Mouse (Mus musculus): ENCODE measurements at regions not wholly inside any gene's neighbourhood (a gene's known extent, or its start where the extent isn't known, plus 50 kb on each side); places are given as distances from the start of the nearest gene placed in this dataset.

DNA sequence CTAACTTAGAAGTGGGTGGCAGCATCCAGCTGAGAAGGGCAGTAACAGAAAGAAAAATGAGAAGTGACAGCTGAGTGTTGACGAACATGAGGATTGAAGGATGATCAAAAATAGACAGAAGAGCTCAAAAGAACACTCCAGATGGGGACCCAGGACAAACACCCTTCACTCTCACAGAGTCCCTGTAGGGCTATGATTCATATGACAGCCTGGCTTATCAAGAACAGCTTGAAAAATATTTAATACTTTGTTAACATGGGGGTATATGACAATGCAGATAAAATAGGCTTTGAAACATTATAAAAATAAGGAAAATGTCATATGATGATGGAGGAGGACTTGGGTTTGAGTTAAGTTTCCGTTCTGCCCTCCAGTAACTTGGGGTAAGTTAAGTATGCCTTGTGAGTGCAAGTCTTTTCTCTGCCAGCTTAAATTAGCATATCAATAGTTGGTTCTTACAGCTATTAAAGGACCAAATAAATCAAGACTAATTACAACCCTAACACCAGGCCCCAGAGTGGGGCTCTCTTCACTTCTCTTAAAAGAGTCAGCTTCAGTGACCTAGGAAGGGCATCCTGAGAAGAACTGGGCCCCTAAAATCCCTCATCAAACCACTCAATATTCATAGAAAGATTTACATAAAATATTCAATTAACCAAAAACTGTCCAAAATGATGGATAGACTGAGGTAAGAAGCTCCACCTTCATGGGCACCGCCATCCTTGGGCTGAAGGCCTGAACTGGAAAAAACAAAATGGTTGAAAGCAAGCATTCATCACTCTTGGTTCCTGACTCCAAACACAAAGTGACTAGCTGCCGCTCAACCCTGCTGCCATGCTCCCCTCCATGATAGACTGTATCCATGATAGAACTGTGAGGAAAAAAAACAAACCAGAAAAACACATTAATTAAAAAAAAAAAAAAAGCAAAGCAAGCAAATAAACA lies 198.6 kb upstream of the Gcfc2 start:
- TF ChIP-seq GATA1 (IDR thresholded peaks at IDR 0.05; ENCODE audit: borderline replicate concordance, low read length) (no peak), FLI1 (IDR thresholded peaks at IDR 0.05; ENCODE audit: low read length) (no peak)
